28 mouse cellular contexts compared by ENCODE assay signal in genomic region chr15:83695159-83695558, GRCm38 (mm10). TPM values are rescaled to one million over a fixed set of nuclear protein-coding genes. Genes with fewer than 3 reads are reported as not detected.
DNase-seq lines count a peak whose midpoint lies in the region; ATAC-seq and TF ChIP-seq lines count a peak whose summit lies in the region.
"Had no signal": no experiment of that assay in that cellular context is flagged by ENCODE, and none has a peak within 500 bp of the region (broad histone marks: within the 10 kb centered on the region; RNA-seq: fewer than 3 reads in every experiment).

No protein-coding gene starts in this region.

- no peaks in the 10 kb centered on the region for H3K9me3 ChIP-seq in hindbrain, embryonic 14.5 days (ENCODE audit: control insufficient read depth, low read length)
- H3K9me3 ChIP-seq in hindbrain, postnatal 0 days (ENCODE audit: low read length): no peaks in the 10 kb centered on the region
- H3K9me3 ChIP-seq in lung, embryonic 14.5 days (ENCODE audit: low read depth, low read length): no peaks in the 10 kb centered on the region
- H3K9me3 ChIP-seq: forebrain, embryonic 13.5 days; hindbrain, embryonic 10.5 days; intestine, embryonic 15.5 days; liver, embryonic 15.5 days; midbrain, embryonic 13.5 days; neural tube, embryonic 13.5 days had no signal

- H3K27me3 ChIP-seq in hindbrain, embryonic 14.5 days (ENCODE audit: control insufficient read depth, insufficient read depth, low read length): no peaks in the 10 kb centered on the region
- H3K27me3 ChIP-seq in hindbrain, postnatal 0 days (ENCODE audit: insufficient read depth, low read length): no peaks in the 10 kb centered on the region; the same call in 1 of the 2 replicates
- no peaks in the 10 kb centered on the region for H3K27me3 ChIP-seq in lung, embryonic 14.5 days (ENCODE audit: insufficient read depth, low read length)
- peaks cover 76% of the 10 kb centered on the region for H3K27me3 ChIP-seq in C2C12 (ENCODE audit: control insufficient read depth, insufficient read depth, insufficient read length)
- H3K27me3 ChIP-seq: forebrain, embryonic 13.5 days; intestine, embryonic 15.5 days; liver, embryonic 15.5 days; neural tube, embryonic 13.5 days had no signal

- no peak overlapping the region for H3K4me3 ChIP-seq in hindbrain, embryonic 14.5 days (replicated peaks; ENCODE audit: low read length)
- H3K4me3 ChIP-seq in hindbrain, postnatal 0 days (ENCODE audit: low read length): no peak overlapping the region
- no peak overlapping the region for H3K4me3 ChIP-seq in lung, embryonic 14.5 days (ENCODE audit: low read depth, low read length)
- H3K4me3 ChIP-seq in C2C12 (ENCODE audit: insufficient read depth, poor library complexity, severe bottlenecking): no peak overlapping the region
- H3K4me3 ChIP-seq: forebrain, embryonic 13.5 days; hindbrain, embryonic 10.5 days; intestine, embryonic 15.5 days; liver, embryonic 15.5 days; midbrain, embryonic 13.5 days; neural tube, embryonic 13.5 days had no signal

- H3ac ChIP-seq in C2C12 (ENCODE audit: control insufficient read depth, insufficient read length, low read depth): no peak overlapping the region

- TF ChIP-seq CTCF in hindbrain, postnatal 0 days (IDR thresholded peaks at IDR 0.05; ENCODE audit: low read depth): no peak
- TF ChIP-seq CTCF in lung, embryonic 14.5 days (IDR thresholded peaks at IDR 0.05; ENCODE audit: low read depth): no peak
- TF ChIP-seq CTCF in C2C12 (IDR thresholded peaks at IDR 0.05; ENCODE audit: control insufficient read depth, insufficient read depth, insufficient read length): no peak

- no peaks in the 10 kb centered on the region for H3K36me3 ChIP-seq in hindbrain, embryonic 14.5 days (replicated peaks; ENCODE audit: control insufficient read depth, insufficient read depth)
- H3K36me3 ChIP-seq in hindbrain, postnatal 0 days (ENCODE audit: insufficient read depth, low read length): no peaks in the 10 kb centered on the region
- no peaks in the 10 kb centered on the region for H3K36me3 ChIP-seq in lung, embryonic 14.5 days (ENCODE audit: insufficient read depth)
- no peaks in the 10 kb centered on the region for H3K36me3 ChIP-seq in C2C12 (ENCODE audit: control insufficient read depth, insufficient read depth)
- H3K36me3 ChIP-seq: intestine, embryonic 15.5 days; liver, embryonic 15.5 days; midbrain, embryonic 13.5 days; neural tube, embryonic 13.5 days had no signal

- H3K79me2 ChIP-seq in C2C12 (ENCODE audit: control insufficient read depth, insufficient read depth): no peaks in the 10 kb centered on the region

- DNase-seq in hindbrain, embryonic 14.5 days (ENCODE audit: low spot score): peak; percentile 32
- no peak for DNase-seq in hindbrain, postnatal 0 days (ENCODE audit: low spot score)
- peak; percentile 71 for DNase-seq in lung, embryonic 14.5 days
- DNase-seq in lung, postnatal 25 days (ENCODE audit: low spot score): no peak
- peak; percentile 29 for DNase-seq in NIH3T3 (ENCODE audit: low read depth)
- no peak for DNase-seq in urinary bladder, postnatal 10 days (ENCODE audit: low spot score)
- DNase-seq: adrenal gland, postnatal 10 days; cerebellum, adult 11 months; cerebellum, adult 9-11 months; gastrocnemius, postnatal 14 days; heart, postnatal 14 days; kidney, adult 2 months; right cerebral cortex, postnatal 4 days; thymus, postnatal 4 days had no signal

- peaks cover 24% of the 10 kb centered on the region for H3K4me1 ChIP-seq in hindbrain, embryonic 14.5 days (replicated peaks; ENCODE audit: control insufficient read depth, insufficient read depth, low read length)
- no peaks in the 10 kb centered on the region; the same call in 1 of the 2 replicates for H3K4me1 ChIP-seq in hindbrain, postnatal 0 days (ENCODE audit: insufficient read depth, low read length)
- H3K4me1 ChIP-seq in lung, embryonic 14.5 days (ENCODE audit: insufficient read depth): peaks cover 7% of the 10 kb centered on the region
- H3K4me1 ChIP-seq: liver, embryonic 15.5 days had no signal

- no peak overlapping the region for H3K9ac ChIP-seq in hindbrain, embryonic 14.5 days
- no peak overlapping the region for H3K9ac ChIP-seq in hindbrain, postnatal 0 days (replicated peaks; ENCODE audit: low read length)
- H3K9ac ChIP-seq in lung, embryonic 14.5 days: no peak overlapping the region
- H3K9ac ChIP-seq: forebrain, embryonic 13.5 days; intestine, embryonic 15.5 days; liver, embryonic 15.5 days; midbrain, embryonic 13.5 days; neural tube, embryonic 13.5 days had no signal

- no peaks in the 10 kb centered on the region for H3K79me3 ChIP-seq in C2C12 (ENCODE audit: low read depth)

- ATAC-seq in hindbrain, embryonic 14.5 days (ENCODE audit: low FRiP score): no peak
- ATAC-seq in hindbrain, postnatal 0 days: no peak
- ATAC-seq in lung, embryonic 14.5 days (ENCODE audit: insufficient read depth): no peak
- ATAC-seq: CD4-positive, CD25-positive, alpha-beta regulatory T cell, adult 4 months; forebrain, embryonic 13.5 days; hindbrain, embryonic 16.5 days; intestine, embryonic 15.5 days; midbrain, embryonic 13.5 days had no signal

- no peak overlapping the region for H3K27ac ChIP-seq in hindbrain, embryonic 14.5 days
- no peak overlapping the region for H3K27ac ChIP-seq in hindbrain, postnatal 0 days
- no peak overlapping the region for H3K27ac ChIP-seq in lung, embryonic 14.5 days (ENCODE audit: low read depth)
- H3K27ac ChIP-seq: forebrain, embryonic 13.5 days; hindbrain, embryonic 10.5 days; intestine, embryonic 15.5 days; liver, embryonic 15.5 days; macrophage; midbrain, embryonic 13.5 days; neural tube, embryonic 13.5 days; stomach, postnatal 0 days had no signal

- H3K4me2 ChIP-seq in hindbrain, embryonic 14.5 days (replicated peaks): no peak overlapping the region
- H3K4me2 ChIP-seq in hindbrain, postnatal 0 days (ENCODE audit: low read depth, low read length): no peak overlapping the region
- no peak overlapping the region for H3K4me2 ChIP-seq in lung, embryonic 14.5 days
- H3K4me2 ChIP-seq: forebrain, embryonic 13.5 days; intestine, embryonic 15.5 days; liver, embryonic 15.5 days; midbrain, embryonic 13.5 days; neural tube, embryonic 13.5 days had no signal

- WGBS in hindbrain, embryonic 14.5 days: 83% methylated on average over 11 of the region's 11 CpGs
- WGBS in hindbrain, postnatal 0 days: 58% methylated on average over 11 of the region's 11 CpGs
- WGBS in lung, embryonic 14.5 days: 64% methylated on average over 11 of the region's 11 CpGs

TF ChIP-seq in C2C12, 6 proteins besides CTCF, POLR2A, EP300 and RAD21:
- TF ChIP-seq MYOG (IDR thresholded peaks at IDR 0.05; ENCODE audit: control insufficient read depth, extremely low read depth, insufficient read length) (no peak), MYOD1 (IDR thresholded peaks at IDR 0.05; ENCODE audit: control insufficient read depth, insufficient read length, low read depth) (peak; percentile 14)

RNA-seq across cellular contexts. Expression of gene Scube1, which starts 29.7 kb away (rescaled TPM):
- polyA plus RNA-seq in hindbrain, embryonic 14.5 days (2014; fragmentation: Nextera tagmentation; extraction: Ambion mirVana): 10.4 and 12.7 TPM in 2 replicates
- total RNA-seq in hindbrain, postnatal 0 days (2014; rRNA removed): 13.4 TPM in 2 replicates
- polyA plus RNA-seq in hindbrain, postnatal 0 days (2015; fragmentation: Nextera tagmentation; extraction: Ambion mirVana): 3.2 and 3.3 TPM in 2 replicates
- polyA plus RNA-seq in lung, embryonic 14.5 days (2014; fragmentation: Nextera tagmentation; extraction: Ambion mirVana): 4.1 and 6.0 TPM in 2 replicates
- polyA plus RNA-seq in C2C12 (2012; fragmentation: generic; extraction: Trizol): not detected
- total RNA-seq: common myeloid progenitor, adult 5-6 weeks; granulocyte monocyte progenitor cell, adult 5-6 weeks; megakaryocyte-erythroid progenitor cell, adult 5-6 weeks had no signal
- polyA plus RNA-seq: CD4-positive, CD25-positive, alpha-beta regulatory T cell, adult 4 months; macrophage had no signal

Comparison
In these comparisons a context has a peak if more than half of its experiments do, and no peak if none do; other contexts are left out.
1. DNase-seq: peak in hindbrain, embryonic 14.5 days (single experiment), lung, embryonic 14.5 days (single experiment) and NIH3T3 (single experiment); none in hindbrain, postnatal 0 days (single experiment), lung, postnatal 25 days (single experiment) and urinary bladder, postnatal 10 days (single experiment).